Mouse (Mus musculus): ENCODE measurements around the gene Csf2rb. TPM values are rescaled to one million over a fixed set of nuclear protein-coding genes. Genes with fewer than 3 reads are reported as not detected.
"Not testable (repeated sequence)": the region's sequence is repeated elsewhere in the genome, so short reads cannot be mapped to it uniquely, and the experiment has no call there.

Gene Csf2rb
- polyA plus RNA-seq, 1 experiment from 2014 or later: 1.3 TPM

- no peaks in the 10 kb centered on the region for H3K27me3 ChIP-seq (ENCODE audit: control insufficient read depth, insufficient read depth, low read length)
- no peak overlapping the region for H3K27ac ChIP-seq (replicated peaks; ENCODE audit: low read depth, low read length)
- H3K36me3 ChIP-seq (ENCODE audit: control insufficient read depth, insufficient read depth, low read length): no peaks in the 10 kb centered on the region
- no peak for ATAC-seq (ENCODE audit: insufficient number of reproducible peaks, low FRiP score, low TSS enrichment, low read depth)
- DNase-seq (ENCODE audit: low spot score): peak; percentile 62
- WGBS: 12% methylated on average over 5 of the region's 5 CpGs
- no peaks in the 10 kb centered on the region for H3K9me3 ChIP-seq (ENCODE audit: control insufficient read depth, low read length)
- H3K4me3 ChIP-seq (ENCODE audit: low read depth, low read length): no peak overlapping the region
- no peak overlapping the region for H3K9ac ChIP-seq (ENCODE audit: low read length)
- no peak overlapping the region for H3K4me2 ChIP-seq (ENCODE audit: low read depth, severe bottlenecking)
- no peaks in the 10 kb centered on the region for H3K4me1 ChIP-seq (ENCODE audit: control insufficient read depth, insufficient read depth, low read length)
Observed at GRCm38 (mm10) chr15:78320825-78321496, 4.6 kb upstream of the Csf2rb start.

- H3K9ac ChIP-seq (ENCODE audit: low read length): no peak overlapping the region
- no peaks in the 10 kb centered on the region for H3K4me1 ChIP-seq (ENCODE audit: control insufficient read depth, insufficient read depth, low read length)
- no peak overlapping the region for H3K4me3 ChIP-seq (ENCODE audit: low read depth, low read length)
- ATAC-seq (ENCODE audit: insufficient number of reproducible peaks, low FRiP score, low TSS enrichment, low read depth) (no peak), DNase-seq (ENCODE audit: low spot score) (no peak)
- 79% methylated on average over 1 of the region's 1 CpGs for WGBS
- H3K9me3 ChIP-seq (ENCODE audit: control insufficient read depth, low read length): no peaks in the 10 kb centered on the region
- H3K27ac ChIP-seq (replicated peaks; ENCODE audit: low read depth, low read length): no peak overlapping the region
- no peaks in the 10 kb centered on the region for H3K27me3 ChIP-seq (ENCODE audit: control insufficient read depth, insufficient read depth, low read length)
- H3K4me2 ChIP-seq (ENCODE audit: low read depth, severe bottlenecking): no peak overlapping the region
- H3K36me3 ChIP-seq (ENCODE audit: control insufficient read depth, insufficient read depth, low read length): no peaks in the 10 kb centered on the region
Observed at GRCm38 (mm10) chr15:78323366-78323765, 2.2 kb upstream of the Csf2rb start.

GRCm38 (mm10) chr15:78324294-78324693 is 1.3 kb upstream of the Csf2rb start:
- DNase-seq (ENCODE audit: low spot score): no peak
- H3K4me1 ChIP-seq (ENCODE audit: control insufficient read depth, insufficient read depth, low read length): no peaks in the 10 kb centered on the region
- 96% methylated on average over 2 of the region's 2 CpGs for WGBS
- no peaks in the 10 kb centered on the region for H3K36me3 ChIP-seq (ENCODE audit: control insufficient read depth, insufficient read depth, low read length)
- ATAC-seq (ENCODE audit: insufficient number of reproducible peaks, low FRiP score, low TSS enrichment, low read depth): no peak
- H3K9me3 ChIP-seq (ENCODE audit: control insufficient read depth, low read length): no peaks in the 10 kb centered on the region
- H3K27me3 ChIP-seq (ENCODE audit: control insufficient read depth, insufficient read depth, low read length): no peaks in the 10 kb centered on the region
- H3K27ac ChIP-seq (replicated peaks; ENCODE audit: low read depth, low read length): no peak overlapping the region
- H3K9ac ChIP-seq (ENCODE audit: low read length): no peak overlapping the region
- no peak overlapping the region for H3K4me2 ChIP-seq (ENCODE audit: low read depth, severe bottlenecking)
- H3K4me3 ChIP-seq (ENCODE audit: low read depth, low read length): no peak overlapping the region

- WGBS: 90% methylated on average over 10 of the region's 10 CpGs
Observed at GRCm38 (mm10) chr15:78326747-78327146, 1.2 kb downstream of the Csf2rb start.

GRCm38 (mm10) chr15:78327753-78328341 is 2.3 kb downstream of the Csf2rb start:
- not testable (repeated sequence) for H3K4me1 ChIP-seq (ENCODE audit: control insufficient read depth, insufficient read depth, low read length); H3K4me2 ChIP-seq (ENCODE audit: low read depth, severe bottlenecking); H3K36me3 ChIP-seq (ENCODE audit: control insufficient read depth, insufficient read depth, low read length); H3K9ac ChIP-seq (ENCODE audit: low read length); ATAC-seq (ENCODE audit: insufficient number of reproducible peaks, low FRiP score, low TSS enrichment, low read depth); H3K9me3 ChIP-seq (ENCODE audit: control insufficient read depth, low read length); H3K4me3 ChIP-seq (ENCODE audit: low read depth, low read length); H3K27ac ChIP-seq (replicated peaks; ENCODE audit: low read depth, low read length); DNase-seq (ENCODE audit: low spot score); H3K27me3 ChIP-seq (ENCODE audit: control insufficient read depth, insufficient read depth, low read length)
- WGBS: 78% methylated on average over 6 of the region's 6 CpGs

More at GRCm38 (mm10) chr15:78326747-78327146, 1.2 kb downstream of the Csf2rb start:
- Histone ChIP-seq H3K4me1 (ENCODE audit: control insufficient read depth, insufficient read depth, low read length) (no peaks in the 10 kb centered on the region), H3K4me3 (ENCODE audit: low read depth, low read length) (no peak overlapping the region), H3K27ac (replicated peaks; ENCODE audit: low read depth, low read length) (no peak overlapping the region), H3K9me3 (ENCODE audit: control insufficient read depth, low read length) (no peaks in the 10 kb centered on the region), H3K36me3 (ENCODE audit: control insufficient read depth, insufficient read depth, low read length) (no peaks in the 10 kb centered on the region), H3K27me3 (ENCODE audit: control insufficient read depth, insufficient read depth, low read length) (no peaks in the 10 kb centered on the region), H3K9ac (ENCODE audit: low read length) (no peak overlapping the region), H3K4me2 (ENCODE audit: low read depth, severe bottlenecking) (no peak overlapping the region)
- no peak for DNase-seq (ENCODE audit: low spot score)
- no peak for ATAC-seq (ENCODE audit: insufficient number of reproducible peaks, low FRiP score, low TSS enrichment, low read depth)

- H3K27ac ChIP-seq (replicated peaks; ENCODE audit: low read depth, low read length): no peak overlapping the region
Observed at GRCm38 (mm10) chr15:78328520-78329097, 3.1 kb downstream of the Csf2rb start.

GRCm38 (mm10) chr15:78329972-78330371 is 4.4 kb downstream of the Csf2rb start:
- H3K27ac ChIP-seq (replicated peaks; ENCODE audit: low read depth, low read length); ATAC-seq (ENCODE audit: insufficient number of reproducible peaks, low FRiP score, low TSS enrichment, low read depth); H3K27me3 ChIP-seq (ENCODE audit: control insufficient read depth, insufficient read depth, low read length); H3K4me3 ChIP-seq (ENCODE audit: low read depth, low read length); H3K9ac ChIP-seq (ENCODE audit: low read length); H3K4me1 ChIP-seq (ENCODE audit: control insufficient read depth, insufficient read depth, low read length); H3K36me3 ChIP-seq (ENCODE audit: control insufficient read depth, insufficient read depth, low read length); DNase-seq (ENCODE audit: low spot score); H3K9me3 ChIP-seq (ENCODE audit: control insufficient read depth, low read length); H3K4me2 ChIP-seq (ENCODE audit: low read depth, severe bottlenecking): not testable (repeated sequence)
- WGBS: 75% methylated on average over 6 of the region's 6 CpGs

More at GRCm38 (mm10) chr15:78328520-78329097, 3.1 kb downstream of the Csf2rb start:
- 93% methylated on average over 3 of the region's 3 CpGs for WGBS
- no peak overlapping the region for H3K4me3 ChIP-seq (ENCODE audit: low read depth, low read length)
- ATAC-seq (ENCODE audit: insufficient number of reproducible peaks, low FRiP score, low TSS enrichment, low read depth) (no peak), DNase-seq (ENCODE audit: low spot score) (no peak)
- no peak overlapping the region for H3K9ac ChIP-seq (ENCODE audit: low read length)
- no peaks in the 10 kb centered on the region for H3K36me3 ChIP-seq (ENCODE audit: control insufficient read depth, insufficient read depth, low read length)
- H3K27me3 ChIP-seq (ENCODE audit: control insufficient read depth, insufficient read depth, low read length): no peaks in the 10 kb centered on the region
- no peak overlapping the region for H3K4me2 ChIP-seq (ENCODE audit: low read depth, severe bottlenecking)
- H3K4me1 ChIP-seq (ENCODE audit: control insufficient read depth, insufficient read depth, low read length): no peaks in the 10 kb centered on the region
- H3K9me3 ChIP-seq (ENCODE audit: control insufficient read depth, low read length): no peaks in the 10 kb centered on the region

- 80% methylated on average over 4 of the region's 4 CpGs for WGBS
- H3K27me3 ChIP-seq (ENCODE audit: control insufficient read depth, insufficient read depth, low read length): no peaks in the 10 kb centered on the region
- H3K36me3 ChIP-seq (ENCODE audit: control insufficient read depth, insufficient read depth, low read length): no peaks in the 10 kb centered on the region
- H3K4me2 ChIP-seq (ENCODE audit: low read depth, severe bottlenecking): no peak overlapping the region
- H3K4me3 ChIP-seq (ENCODE audit: low read depth, low read length): no peak overlapping the region
- no peaks in the 10 kb centered on the region for H3K9me3 ChIP-seq (ENCODE audit: control insufficient read depth, low read length)
- no peak for DNase-seq (ENCODE audit: low spot score)
- H3K27ac ChIP-seq (replicated peaks; ENCODE audit: low read depth, low read length): no peak overlapping the region
- no peak for ATAC-seq (ENCODE audit: insufficient number of reproducible peaks, low FRiP score, low TSS enrichment, low read depth)
- H3K4me1 ChIP-seq (ENCODE audit: control insufficient read depth, insufficient read depth, low read length): no peaks in the 10 kb centered on the region
- H3K9ac ChIP-seq (ENCODE audit: low read length): no peak overlapping the region
Observed at GRCm38 (mm10) chr15:78330706-78331105, 5.2 kb downstream of the Csf2rb start.

All from limb, embryonic 11.5 days (tissue).